Mouse (Mus musculus) heart, postnatal 0 days (tissue): ENCODE measurements around the gene Ift122.

ENCODE experiments used
- CTCF ChIP-seq: IDR thresholded peaks from 2 replicates; pipeline ENCODE4 v1.5.1; 2016; ENCODE audit warnings: antibody characterized with exemption, control low read depth, low read depth
- EP300 ChIP-seq: IDR thresholded peaks from 2 replicates; pipeline ENCODE4 v1.6.1; 2016; ENCODE audit warnings: antibody characterized with exemption, low read depth

GRCm38 (mm10) chr6:115924829-115925228, 71.6 kb downstream of the Ift122 start:
- TF ChIP-seq CTCF (no peak), EP300 (no peak)
